Mouse (Mus musculus) intestine, embryonic 15.5 days (tissue): ENCODE data around the gene Fnip2. TPM values are rescaled to one million over a fixed set of nuclear protein-coding genes. Genes with fewer than 3 reads are reported as not detected.

Experiments used
- ATAC-seq: fragments of 200-750 bp; cut with Nextera tagmentation; 2 replicates; pipeline ENCODE4 v1.8.0; 2017; ENCODE audit warnings: moderate TSS enrichment, moderate library complexity
- H3K27ac ChIP-seq: fragments of 300-500 bp; sonication (generic); 2 replicates; pipeline ENCODE4 v1.5.1; 2015; ENCODE audit warnings: mild to moderate bottlenecking, inconsistent platforms
- H3K27me3 ChIP-seq: fragments of 300-500 bp; sonication (generic); replicated peaks from 2 replicates; pipeline ENCODE4 v1.6.1; 2015; ENCODE audit warnings: inconsistent platforms
- H3K36me3 ChIP-seq: fragments of 300-500 bp; sonication (generic); 2 replicates; pipeline ENCODE4 v1.6.1; 2015; ENCODE audit warnings: inconsistent platforms
- H3K4me1 ChIP-seq: fragments of 300-500 bp; sonication (generic); replicated peaks from 2 replicates; pipeline ENCODE4 v1.6.1; 2015; ENCODE audit warnings: inconsistent platforms
- H3K4me2 ChIP-seq: fragments of 300-500 bp; sonication (generic); replicated peaks from 2 replicates; pipeline ENCODE4 v1.6.1; 2015; ENCODE audit warnings: mild to moderate bottlenecking, inconsistent platforms
- H3K4me3 ChIP-seq: fragments of 300-500 bp; sonication (generic); replicated peaks from 2 replicates; pipeline ENCODE4 v1.5.1; 2015; ENCODE audit warnings: inconsistent platforms
- H3K9ac ChIP-seq: fragments of 300-500 bp; sonication (generic); 2 replicates; pipeline ENCODE4 v1.6.1; 2015; ENCODE audit warnings: inconsistent platforms
- H3K9me3 ChIP-seq: fragments of 300-500 bp; sonication (generic); 2 replicates; pipeline ENCODE4 v1.6.1; 2016; ENCODE audit warnings: inconsistent platforms
- WGBS: fragments of 180-500 bp; shearing (Covaris S2); methylation state at CpG from one replicate; pipeline ENCODE4 v1.1.7; 2015; 5-methylcytosine and 5-hydroxymethylcytosine counted together
- polyA plus RNA-seq: library from polyadenylated mRNA; unstranded; fragments of >200 nt; fragmentation: Nextera tagmentation; extraction: Ambion mirVana; gene quantifications from 2 replicates; pipeline ENCODE4 v1.2.1, GENCODE M21; 2015

Fnip2 gene
- polyA plus RNA-seq, 1 experiment from 2014 or later, result 3.3 TPM

DNA sequence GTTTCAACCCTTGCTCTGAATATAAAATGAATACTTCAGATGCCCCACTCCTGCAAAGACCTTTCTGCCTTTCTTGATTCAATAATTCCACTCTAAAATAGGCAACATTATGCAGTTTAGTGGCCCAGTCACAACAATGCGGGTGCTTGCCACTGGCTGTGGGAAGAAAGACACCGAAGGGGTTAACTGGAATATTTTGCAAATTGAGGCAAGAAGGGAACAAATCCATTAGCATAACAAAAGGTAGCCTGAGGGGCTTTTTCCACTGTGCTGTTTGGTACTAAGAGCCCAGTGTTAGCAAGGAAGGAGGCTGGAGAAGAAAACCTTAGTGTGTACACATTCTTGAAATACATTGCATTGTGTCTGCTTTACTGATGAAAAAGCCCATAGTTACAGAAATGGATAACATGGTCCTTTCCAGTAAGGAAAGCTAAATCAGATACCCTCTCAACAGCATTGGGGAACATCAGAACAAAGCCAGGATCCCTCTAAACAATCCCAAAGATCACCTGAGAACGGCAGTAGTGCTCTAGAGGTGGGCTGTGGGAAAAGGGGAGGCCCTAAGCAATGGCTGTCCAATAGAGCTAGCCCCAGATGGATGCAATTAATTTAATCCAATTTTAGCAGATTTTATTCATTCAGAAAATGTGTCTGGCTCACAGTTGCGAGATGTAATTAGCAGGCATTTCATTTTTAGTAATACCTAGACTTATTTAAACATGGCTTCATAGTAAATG is 150.5 kb downstream of the Fnip2 start:
- Histone ChIP-seq H3K27me3 (no peaks in the 10 kb centered on the region), H3K4me2 (no peak overlapping the region), H3K9ac (no peak overlapping the region), H3K27ac (no peak overlapping the region), H3K9me3 (no peaks in the 10 kb centered on the region), H3K36me3 (no peaks in the 10 kb centered on the region), H3K4me3 (no peak overlapping the region), H3K4me1 (no peaks in the 10 kb centered on the region)
- ATAC-seq, result no peak
- WGBS, result 70% methylated on average over 4 of the region's 4 CpGs

DNA sequence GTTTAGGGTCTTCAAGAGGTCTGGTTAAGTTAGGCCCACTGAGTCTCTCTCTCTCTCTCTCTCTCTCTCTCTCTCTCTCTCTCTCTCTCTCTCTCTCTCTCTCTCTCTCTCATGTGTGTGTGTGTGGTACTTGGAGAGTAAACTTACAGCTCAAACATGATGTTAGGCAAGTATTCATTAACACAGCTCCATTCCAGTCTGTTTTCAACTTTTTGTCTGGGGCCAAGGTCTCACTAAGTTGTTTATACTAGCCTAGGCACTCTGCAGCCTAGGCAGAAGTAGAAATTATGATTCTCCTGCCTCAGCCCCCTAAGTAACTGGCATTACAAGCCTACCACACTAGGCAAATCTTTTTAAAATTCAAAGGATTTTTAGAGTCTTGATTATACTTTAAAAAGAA is 151.7 kb downstream of the Fnip2 start:
- Histone ChIP-seq H3K27ac (no peak overlapping the region), H3K4me3 (no peak overlapping the region), H3K9me3 (no peaks in the 10 kb centered on the region), H3K4me2 (no peak overlapping the region), H3K36me3 (no peaks in the 10 kb centered on the region), H3K9ac (no peak overlapping the region), H3K27me3 (no peaks in the 10 kb centered on the region), H3K4me1 (no peaks in the 10 kb centered on the region)
- no peak for ATAC-seq

DNA sequence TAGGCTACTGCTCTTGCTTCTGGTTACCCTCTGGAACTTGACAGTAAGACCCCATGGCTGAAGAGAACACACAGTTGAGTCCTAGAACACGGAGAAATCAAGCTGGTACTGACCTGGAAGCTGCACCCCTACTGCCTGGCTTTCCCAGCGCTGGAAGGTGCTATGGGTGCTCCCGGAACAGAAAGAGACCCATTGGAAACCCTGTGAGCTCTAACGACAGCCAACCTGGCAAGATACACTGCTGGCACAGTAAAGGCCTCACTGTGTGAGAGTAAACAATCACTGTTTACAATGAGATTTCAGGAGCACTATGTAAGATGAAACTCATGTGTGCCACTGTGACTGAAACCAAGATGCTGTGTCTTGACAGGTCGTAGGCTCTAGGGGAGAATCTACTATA is 152.5 kb downstream of the Fnip2 start:
- Histone ChIP-seq H3K4me1 (no peaks in the 10 kb centered on the region), H3K27ac (no peak overlapping the region), H3K9ac (no peak overlapping the region), H3K36me3 (no peaks in the 10 kb centered on the region), H3K4me2 (no peak overlapping the region), H3K27me3 (no peaks in the 10 kb centered on the region), H3K4me3 (no peak overlapping the region), H3K9me3 (no peaks in the 10 kb centered on the region)
- WGBS, result 78% methylated on average over 5 of the region's 5 CpGs
- no peak for ATAC-seq

DNA sequence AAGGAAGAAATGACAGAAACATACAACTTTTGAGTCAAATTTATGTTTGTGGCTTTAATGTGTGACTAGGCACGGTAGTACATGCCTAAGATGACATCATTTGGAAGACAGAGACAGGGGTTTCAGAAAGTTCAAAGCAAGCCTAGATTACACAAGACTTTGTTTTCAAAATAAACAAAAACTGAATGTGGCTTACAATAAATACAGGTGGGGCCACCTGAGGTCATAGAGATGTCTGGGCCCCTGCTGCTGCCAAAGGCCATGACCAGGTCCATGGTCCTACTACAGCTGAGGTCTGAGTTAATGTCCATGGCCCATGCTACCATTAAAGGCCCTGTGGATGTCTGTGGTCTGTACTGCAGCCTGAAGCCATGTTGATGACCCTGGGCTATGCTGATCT is 154.1 kb downstream of the Fnip2 start:
- Histone ChIP-seq H3K36me3 (no peaks in the 10 kb centered on the region), H3K27me3 (no peaks in the 10 kb centered on the region), H3K27ac (no peak overlapping the region), H3K9me3 (no peaks in the 10 kb centered on the region), H3K4me2 (no peak overlapping the region), H3K9ac (no peak overlapping the region), H3K4me3 (no peak overlapping the region), H3K4me1 (no peaks in the 10 kb centered on the region)
- 88% methylated on average over 1 of the region's 1 CpGs for WGBS
- no peak for ATAC-seq

GRCm38 (mm10) chr3:79411666-79412065 is 155.9 kb downstream of the Fnip2 start:
- Histone ChIP-seq H3K4me2 (no peak overlapping the region), H3K36me3 (no peaks in the 10 kb centered on the region), H3K9ac (no peak overlapping the region), H3K4me3 (no peak overlapping the region), H3K9me3 (no peaks in the 10 kb centered on the region), H3K27me3 (no peaks in the 10 kb centered on the region), H3K27ac (no peak overlapping the region), H3K4me1 (no peaks in the 10 kb centered on the region)
- WGBS, result 37% methylated on average over 2 of the region's 2 CpGs
- no peak for ATAC-seq

DNA sequence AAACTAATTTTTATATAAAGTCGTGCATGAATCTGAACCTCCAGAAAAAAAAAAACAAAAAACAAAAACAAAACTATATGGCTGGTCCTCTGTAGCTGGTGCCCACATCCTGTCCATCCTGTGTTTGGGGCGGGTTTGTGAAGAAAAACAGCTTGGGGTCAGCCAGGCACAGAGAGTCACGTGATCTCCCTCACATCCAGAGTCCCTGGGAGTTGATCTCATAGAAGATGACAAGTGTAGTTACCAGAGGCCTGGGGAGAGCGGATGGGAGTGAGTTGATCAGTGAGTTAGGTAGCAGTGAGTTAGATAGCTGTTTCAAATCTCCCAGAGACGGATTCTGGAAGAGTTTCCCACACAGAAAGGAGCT is 157.0 kb downstream of the Fnip2 start:
- WGBS, result 45% methylated on average over 5 of the region's 5 CpGs
- no peak for ATAC-seq

GRCm38 (mm10) chr3:79409927-79410628 is 157.5 kb downstream of the Fnip2 start:
- ATAC-seq, result no peak
- H3K4me1 ChIP-seq, result no peaks in the 10 kb centered on the region

More for the DNA sequence above, 157.0 kb downstream of the Fnip2 start:
- Histone ChIP-seq H3K9me3 (no peaks in the 10 kb centered on the region), H3K27me3 (no peaks in the 10 kb centered on the region), H3K36me3 (no peaks in the 10 kb centered on the region), H3K4me1 (no peaks in the 10 kb centered on the region), H3K4me3 (no peak overlapping the region), H3K9ac (no peak overlapping the region), H3K4me2 (no peak overlapping the region), H3K27ac (no peak overlapping the region)

GRCm38 (mm10) chr3:79408546-79408945 is 159.1 kb downstream of the Fnip2 start:
- no peak for ATAC-seq
- no peaks in the 10 kb centered on the region for H3K27me3 ChIP-seq
- no peaks in the 10 kb centered on the region for H3K4me1 ChIP-seq
- H3K4me2 ChIP-seq, result no peak overlapping the region
- no peak overlapping the region for H3K4me3 ChIP-seq
- WGBS, result 52% methylated on average over 4 of the region's 4 CpGs
- H3K9ac ChIP-seq, result no peak overlapping the region
- H3K36me3 ChIP-seq, result no peaks in the 10 kb centered on the region
- H3K27ac ChIP-seq, result no peak overlapping the region
- H3K9me3 ChIP-seq, result no peaks in the 10 kb centered on the region

More at GRCm38 (mm10) chr3:79409927-79410628, 157.5 kb downstream of the Fnip2 start:
- no peaks in the 10 kb centered on the region for H3K27me3 ChIP-seq
- WGBS, result 37% methylated on average over 10 of the region's 10 CpGs
- H3K36me3 ChIP-seq, result no peaks in the 10 kb centered on the region
- no peak overlapping the region for H3K27ac ChIP-seq
- H3K9ac ChIP-seq, result no peak overlapping the region
- no peak overlapping the region for H3K4me3 ChIP-seq
- H3K4me2 ChIP-seq, result no peak overlapping the region
- no peaks in the 10 kb centered on the region for H3K9me3 ChIP-seq

Other genes starting within 250 kb of the Fnip2 start
- not detected in 2 replicates for gene Gm17359, start 231.1 kb downstream of the Fnip2 start, polyA plus RNA-seq
- 148 and 164 TPM in 2 replicates for gene Ppid, start 23.5 kb upstream of the Fnip2 start, polyA plus RNA-seq
- gene 4930579G24Rik, start 61.3 kb upstream of the Fnip2 start, polyA plus RNA-seq, result 19.9 and 22.5 TPM in 2 replicates
- 87.5 and 88.0 TPM in 2 replicates for gene Etfdh, start 61.7 kb upstream of the Fnip2 start, polyA plus RNA-seq
- gene Rxfp1, start 170.1 kb upstream of the Fnip2 start, polyA plus RNA-seq, result 0.04 and 0.10 TPM in 2 replicates